Mouse (Mus musculus) cerebellum, adult 8-10 months (tissue): ENCODE measurements around the gene Cdca3.
"Not testable (repeated sequence)": the region's sequence is repeated elsewhere in the genome, so short reads cannot be mapped to it uniquely, and the experiment has no call there.

Experiments used
- DNase-seq: peaks from one replicate; pipeline ENCODE4 v3.0.0; 2022

Cdca3 gene

GRCm38 (mm10) chr6:124809775-124810538 lies 19.4 kb upstream of the Cdca3 start:
- peak; percentile 25 for DNase-seq

- DNase-seq = peak; percentile 31
These were observed 18.6 kb upstream of the Cdca3 start for GRCm38 (mm10) chr6:124810566-124811402.

- DNase-seq = no peak
These were observed 18.0 kb upstream of the Cdca3 start for GRCm38 (mm10) chr6:124811403-124811665.

- peak; percentile 36 for DNase-seq
These were observed 17.4 kb upstream of the Cdca3 start for GRCm38 (mm10) chr6:124811701-124812560.

GRCm38 (mm10) chr6:124812848-124813247 lies 16.5 kb upstream of the Cdca3 start:
- DNase-seq = peak; percentile 39

- peak; percentile 72 for DNase-seq
These were observed 15.9 kb upstream of the Cdca3 start for GRCm38 (mm10) chr6:124813496-124813895.

GRCm38 (mm10) chr6:124813933-124814332 lies 15.4 kb upstream of the Cdca3 start, which contains the start of gene Tpi1:
Gene Tpi1 (minus strand): TSS chr6:124814296.
- DNase-seq = peak; percentile 93

- DNase-seq = no peak
These were observed 14.9 kb upstream of the Cdca3 start for GRCm38 (mm10) chr6:124814448-124814847.

- DNase-seq = peak; percentile 28
These were observed 14.2 kb upstream of the Cdca3 start for GRCm38 (mm10) chr6:124814858-124815774.

GRCm38 (mm10) chr6:124816611-124817010 lies 12.7 kb upstream of the Cdca3 start:
- DNase-seq = no peak

- no peak for DNase-seq
These were observed 12.2 kb upstream of the Cdca3 start for GRCm38 (mm10) chr6:124817125-124817524.

GRCm38 (mm10) chr6:124817563-124817962 lies 11.8 kb upstream of the Cdca3 start:
- DNase-seq = no peak

- no peak for DNase-seq
These were observed 11.4 kb upstream of the Cdca3 start for GRCm38 (mm10) chr6:124817971-124818370.

- no peak for DNase-seq
These were observed 8.5 kb upstream of the Cdca3 start for GRCm38 (mm10) chr6:124820891-124821290.

GRCm38 (mm10) chr6:124822049-124822448 lies 7.3 kb upstream of the Cdca3 start:
- no peak for DNase-seq

- peak; percentile 50 for DNase-seq
These were observed 1.2 kb upstream of the Cdca3 start for GRCm38 (mm10) chr6:124828101-124828592.

- DNase-seq = peak; percentile 91
These were observed 703 bp downstream of the Cdca3 start for GRCm38 (mm10) chr6:124829799-124830700.

GRCm38 (mm10) chr6:124831199-124831598 lies 1.9 kb downstream of the Cdca3 start:
- not testable (repeated sequence) for DNase-seq

- DNase-seq = no peak
These were observed 2.3 kb downstream of the Cdca3 start for GRCm38 (mm10) chr6:124831649-124832048.

GRCm38 (mm10) chr6:124834512-124835081 lies 5.2 kb downstream of the Cdca3 start:
- DNase-seq = no peak
